Mouse (Mus musculus): Measurements from ENCODE around the gene Gm2663.
"Not testable (repeated sequence)": the region's sequence is repeated elsewhere in the genome, so short reads cannot be mapped to it uniquely, and the experiment has no call there.

Gene Gm2663

DNA sequence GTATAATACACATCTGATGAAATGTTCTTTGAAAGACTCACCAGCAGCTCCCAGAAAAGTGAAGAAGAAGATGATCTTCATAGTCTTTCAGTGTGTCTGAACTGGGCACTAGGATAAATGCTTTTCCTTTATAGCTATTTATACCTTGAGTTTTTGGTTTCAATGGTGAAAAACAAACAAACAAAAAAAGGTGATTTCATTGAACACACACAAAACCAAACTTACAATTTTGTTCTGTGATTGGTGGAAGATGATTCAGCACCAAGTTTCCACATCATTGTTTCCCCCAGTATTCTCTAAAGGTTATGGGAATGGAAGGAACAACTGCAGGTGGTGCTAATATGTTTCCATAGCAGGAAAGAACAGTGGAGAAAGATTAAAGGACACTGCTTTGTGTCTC lies at the start of gene Gm2663:
Gene Gm2663, minus strand, starts transcription at position 101 of the 400 bp plus-strand sequence.
- not testable (repeated sequence) for DNase-seq (ENCODE audit: low spot score)

- no peak for DNase-seq (ENCODE audit: low spot score)
Observed at GRCm38 (mm10) chr6:41048602-41049001, 49.3 kb upstream of the Gm2663 start.

GRCm38 (mm10) chr6:41047961-41048360 lies 48.7 kb upstream of the Gm2663 start:
- DNase-seq (ENCODE audit: low spot score), result no peak

DNA sequence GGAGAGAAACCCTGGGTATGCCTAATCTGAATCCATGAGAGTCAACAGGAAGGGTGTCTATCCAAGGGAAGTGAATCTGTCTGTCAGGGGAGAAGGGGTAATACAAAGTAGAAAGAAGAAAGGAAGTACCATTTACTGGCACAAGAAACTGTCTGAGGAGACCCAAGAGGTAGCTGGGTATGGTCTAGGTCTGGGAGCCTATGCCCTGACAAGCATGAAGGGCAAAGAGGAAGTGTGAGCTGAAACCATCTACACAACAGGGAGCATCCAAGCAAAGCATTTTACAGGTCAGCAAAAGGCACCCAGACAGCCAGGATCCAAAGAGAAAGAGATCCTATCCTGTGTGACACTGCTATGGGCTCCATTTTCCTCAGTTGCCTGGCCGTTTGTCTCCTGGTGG lies 47.9 kb upstream of the Gm2663 start:
- no peak for DNase-seq (ENCODE audit: low spot score)

GRCm38 (mm10) chr6:41046553-41046952 lies 47.3 kb upstream of the Gm2663 start:
- no peak for DNase-seq (ENCODE audit: low spot score)

DNA sequence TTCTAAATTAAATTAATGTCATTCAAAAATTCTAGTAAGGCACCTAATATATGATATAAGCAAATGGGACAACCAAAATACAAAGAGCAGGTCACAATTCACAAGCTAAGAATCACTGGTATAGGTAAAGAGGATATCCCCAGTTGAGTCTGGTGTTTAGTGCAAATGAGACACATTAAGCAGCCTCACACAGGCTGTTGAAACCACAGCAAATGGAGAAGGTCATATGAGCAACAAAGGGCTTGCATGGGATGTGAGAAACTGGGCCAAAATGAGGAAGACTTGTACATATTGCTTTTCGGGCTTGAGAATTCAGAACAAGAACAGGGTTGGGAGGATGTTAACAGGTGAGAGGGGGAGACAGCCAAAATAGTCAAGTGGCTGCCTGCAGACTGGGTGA lies 45.5 kb upstream of the Gm2663 start:
- no peak for DNase-seq (ENCODE audit: low spot score)

DNA sequence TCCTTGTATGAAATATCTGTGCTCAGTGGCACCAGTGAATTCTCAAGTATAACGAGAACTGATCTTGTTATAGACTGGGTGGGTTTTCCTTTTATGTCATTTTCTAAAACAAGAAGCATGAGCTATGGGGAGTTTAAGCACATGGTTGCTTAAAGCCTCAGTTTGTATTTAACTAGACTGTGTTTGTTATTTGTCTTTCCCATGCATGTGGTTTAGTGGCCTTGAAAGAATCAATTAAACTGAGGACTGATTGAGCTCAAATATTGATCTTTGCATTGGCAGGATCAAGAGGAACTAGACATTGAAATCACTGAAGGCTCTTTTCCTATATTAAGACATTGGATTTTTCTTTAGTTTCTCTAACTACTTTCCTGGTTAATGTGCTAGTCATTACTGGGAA lies 45.0 kb upstream of the Gm2663 start:
- no peak for DNase-seq (ENCODE audit: low spot score)

- no peak for DNase-seq (ENCODE audit: low spot score)
Observed at GRCm38 (mm10) chr6:41035409-41035808, 36.1 kb upstream of the Gm2663 start, which contains the start of gene 2210010C04Rik. Gene 2210010C04Rik, minus strand, starts transcription at chr6:41035509.

DNA sequence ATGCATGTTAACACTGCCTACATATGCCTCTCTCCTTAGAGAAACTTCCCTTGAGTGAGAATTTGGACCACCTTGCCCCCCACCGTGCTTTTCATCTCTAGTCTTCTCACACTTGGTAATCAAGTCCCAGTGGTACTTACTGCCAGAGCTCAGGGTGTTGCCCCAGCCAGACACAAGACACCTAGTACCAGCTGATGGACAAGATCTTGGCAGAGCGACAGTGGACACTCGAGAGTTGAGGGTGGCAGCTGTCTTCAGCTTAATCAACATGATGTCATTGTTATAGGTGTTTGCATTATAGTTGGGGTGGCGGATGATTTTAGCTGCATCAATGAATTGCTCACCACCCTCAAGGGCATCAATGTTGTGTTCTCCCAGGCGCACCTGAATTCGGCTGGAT lies 33.5 kb upstream of the Gm2663 start:
- no peak for DNase-seq (ENCODE audit: low spot score)

DNA sequence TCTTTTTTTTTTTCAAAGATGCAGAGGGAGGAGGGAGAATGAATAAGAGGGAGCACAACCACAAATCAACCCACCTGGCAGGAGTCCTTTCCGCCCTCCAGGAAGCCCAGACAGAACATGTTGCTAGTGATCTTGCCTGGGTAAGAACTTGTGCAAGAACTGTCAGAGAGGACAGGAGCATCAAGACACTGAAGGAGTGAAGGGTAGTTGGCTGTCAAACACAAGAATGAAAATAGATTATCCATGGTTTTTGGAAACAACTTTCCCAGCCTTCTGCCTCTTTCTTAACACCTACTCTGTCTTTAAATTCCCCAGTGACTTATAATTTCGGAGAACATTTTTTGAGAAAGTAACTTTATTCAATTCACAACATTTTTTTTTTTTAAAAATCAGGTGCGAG lies 33.0 kb upstream of the Gm2663 start:
- no peak for DNase-seq (ENCODE audit: low spot score)

GRCm38 (mm10) chr6:41030821-41031220 lies 31.5 kb upstream of the Gm2663 start:
- no peak for DNase-seq (ENCODE audit: low spot score)

GRCm38 (mm10) chr6:41027053-41027452 lies 27.8 kb upstream of the Gm2663 start:
- DNase-seq (ENCODE audit: low spot score), result no peak

DNA sequence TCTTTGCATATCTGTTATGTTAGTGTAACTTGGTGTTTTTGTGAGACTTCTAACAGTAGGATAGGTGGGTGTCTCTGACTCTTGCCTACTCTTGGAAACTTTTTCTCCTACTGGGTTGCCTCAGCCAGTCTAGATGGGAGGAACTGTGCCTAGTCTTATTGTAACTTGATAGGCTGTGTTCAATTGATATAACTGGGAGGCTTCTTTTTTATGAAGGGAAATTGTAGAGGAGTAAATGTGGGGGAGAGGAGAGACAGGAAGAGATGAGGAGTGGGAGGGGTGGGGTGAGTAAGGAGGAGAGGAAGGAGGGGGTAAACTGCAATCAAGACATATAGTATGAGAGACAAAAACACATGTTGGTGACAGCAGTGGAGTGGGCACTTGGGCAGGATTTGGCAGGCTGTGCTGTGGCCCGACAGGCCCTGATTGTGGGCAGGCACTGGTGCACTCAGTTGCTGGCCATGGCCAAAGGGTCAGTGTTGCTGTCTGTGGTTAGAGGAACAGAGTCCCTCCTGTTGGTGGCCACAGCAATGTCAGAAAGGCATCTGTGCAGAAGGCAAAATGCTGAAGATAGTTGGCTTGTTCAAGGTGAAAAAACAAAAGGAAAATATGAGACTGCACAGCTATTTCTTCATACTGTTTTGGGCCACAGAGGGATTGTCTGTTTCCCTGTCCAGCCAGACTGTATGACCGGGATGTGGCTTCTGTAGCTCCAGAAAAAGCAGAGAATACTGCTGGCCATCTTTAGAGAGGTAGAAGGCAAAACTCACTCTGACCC lies 26.8 kb upstream of the Gm2663 start:
- DNase-seq (ENCODE audit: low spot score), result no peak

DNA sequence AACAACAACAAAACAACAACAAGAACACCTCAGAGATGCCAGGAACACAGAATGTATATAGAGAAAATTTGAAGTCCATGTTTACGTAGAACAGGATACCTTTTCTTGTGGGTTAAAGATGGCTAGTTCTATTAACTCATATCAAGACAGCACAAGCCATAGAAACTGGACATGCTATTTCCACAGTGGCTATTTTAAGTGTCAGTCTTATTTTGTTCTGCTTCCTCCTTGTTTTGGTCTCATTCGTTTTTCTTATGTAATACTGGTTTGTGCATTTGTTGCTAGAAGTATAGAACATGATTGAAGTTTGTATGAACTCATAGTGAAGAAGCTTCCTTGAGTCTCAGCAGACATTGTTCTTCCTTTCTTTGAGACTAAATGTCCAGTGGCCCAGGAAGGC lies 19.9 kb upstream of the Gm2663 start:
- DNase-seq (ENCODE audit: low spot score), result no peak

GRCm38 (mm10) chr6:41018629-41019028 lies 19.4 kb upstream of the Gm2663 start:
- no peak for DNase-seq (ENCODE audit: low spot score)

DNA sequence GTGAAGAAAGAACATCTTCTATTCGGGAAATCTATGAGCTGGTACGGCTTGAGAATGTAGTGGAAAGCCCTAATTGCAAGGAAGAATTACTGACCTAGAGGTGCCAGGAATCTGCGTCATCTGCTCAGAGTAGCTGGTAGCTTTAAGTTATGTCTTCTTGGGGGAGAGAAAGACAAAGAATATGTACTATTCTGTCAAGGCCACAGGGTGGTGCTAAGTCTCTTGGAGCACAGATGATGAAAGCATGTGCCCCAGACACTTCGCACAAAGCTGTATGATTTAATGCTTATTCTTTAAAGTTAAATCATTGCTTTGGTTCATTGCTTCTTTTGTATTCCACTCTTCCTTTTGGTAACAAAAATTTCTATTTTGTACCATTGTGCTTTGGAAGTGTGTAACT lies 15.8 kb upstream of the Gm2663 start:
- DNase-seq (ENCODE audit: low spot score), result no peak

- not testable (repeated sequence) for DNase-seq (ENCODE audit: low spot score)
Observed at GRCm38 (mm10) chr6:40964454-40964853, 34.8 kb downstream of the Gm2663 start, which contains the start of gene 1810009J06Rik. Gene 1810009J06Rik, plus strand, starts transcription at chr6:40964754.

DNA sequence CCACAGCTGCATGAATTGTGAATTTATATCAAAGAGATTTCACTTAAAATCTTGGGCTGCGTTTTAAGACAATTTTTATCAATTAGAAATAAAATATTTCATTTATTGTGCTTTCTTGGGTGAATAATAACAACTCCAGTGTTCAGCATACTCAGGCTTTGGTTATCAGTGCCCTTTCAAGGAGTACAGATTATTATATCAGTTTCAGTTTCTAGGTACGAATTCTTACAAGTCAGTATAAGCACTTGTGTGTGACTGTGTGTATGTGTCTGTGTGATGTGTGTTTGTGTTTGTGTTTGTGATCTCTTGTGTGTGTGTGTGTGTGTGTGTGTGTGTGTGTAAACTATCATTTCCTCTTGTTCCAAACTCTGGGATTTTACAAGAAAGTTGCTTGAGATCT lies 45.6 kb downstream of the Gm2663 start:
- no peak for DNase-seq (ENCODE audit: low spot score)

DNA sequence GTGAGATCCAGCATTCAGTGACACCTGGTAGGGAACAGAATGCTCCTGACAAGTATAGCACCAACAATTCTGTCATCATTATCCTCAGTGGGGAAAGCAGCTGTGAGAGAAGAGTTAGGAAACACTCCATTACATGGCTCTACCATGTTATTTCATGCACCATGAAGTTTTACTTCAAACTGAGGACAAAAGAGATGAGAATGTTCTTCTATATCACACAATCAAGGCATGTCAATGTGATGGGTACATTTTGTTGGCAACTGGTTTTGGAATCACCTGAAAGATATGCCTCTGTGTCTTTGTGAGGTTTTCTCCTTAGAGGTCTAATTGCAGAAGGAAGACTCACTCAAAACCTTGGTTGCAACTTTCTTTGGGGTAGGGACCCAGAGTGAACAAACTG lies 47.5 kb downstream of the Gm2663 start, which contains the start of gene Gm4744:
Gene Gm4744, minus strand, starts transcription at position 101 of the 400 bp plus-strand sequence.
- no peak for DNase-seq (ENCODE audit: low spot score)

Measured in ovary, postnatal 14 days (tissue).